Mouse (Mus musculus): Measurements from ENCODE around the gene Dzip1l.
"Not testable (repeated sequence)": the region's sequence is repeated elsewhere in the genome, so short reads cannot be mapped to it uniquely, and the experiment has no call there.

The Dzip1l gene

DNA sequence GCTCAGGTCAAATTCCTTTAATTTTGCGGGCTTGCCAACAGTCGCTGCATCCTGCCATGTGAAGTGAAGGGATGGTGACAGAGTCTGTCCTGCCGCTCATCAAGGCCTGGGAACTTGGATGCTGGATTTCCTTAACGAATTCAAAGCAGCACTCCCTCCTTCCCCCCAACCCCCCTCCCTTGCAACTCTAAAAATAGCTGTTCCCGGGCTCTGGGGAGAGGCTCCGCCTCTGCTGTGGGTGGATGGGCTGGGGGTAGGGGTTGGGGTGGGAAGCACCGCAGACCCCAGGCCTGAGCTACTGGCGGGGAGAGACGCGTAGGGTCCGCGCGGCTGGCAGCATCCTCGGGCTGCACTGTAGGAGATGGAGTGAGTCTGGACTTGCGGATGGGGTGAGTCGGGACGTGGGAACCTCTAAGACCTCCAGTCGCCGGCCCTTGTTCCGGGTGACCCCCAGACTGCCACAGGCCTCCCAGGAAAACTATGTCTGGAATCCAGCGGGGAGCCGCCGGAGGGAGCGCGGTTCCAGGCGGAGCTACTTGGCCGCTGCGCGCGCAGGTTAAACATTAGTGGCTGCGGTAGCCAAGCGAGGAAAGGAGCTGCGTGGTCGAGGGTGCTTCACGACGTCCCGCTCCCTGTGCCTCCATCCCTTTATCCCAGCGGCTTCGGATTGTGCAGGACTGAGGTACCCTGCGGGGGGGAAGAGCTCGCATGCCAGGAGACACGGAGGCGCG, at the start of gene Dzip1l:
Gene Dzip1l, plus strand, starts transcription at position 216 of the 731 bp plus-strand sequence.
- peak; percentile 82 for DNase-seq (ENCODE audit: low read depth, low spot score)

DNA sequence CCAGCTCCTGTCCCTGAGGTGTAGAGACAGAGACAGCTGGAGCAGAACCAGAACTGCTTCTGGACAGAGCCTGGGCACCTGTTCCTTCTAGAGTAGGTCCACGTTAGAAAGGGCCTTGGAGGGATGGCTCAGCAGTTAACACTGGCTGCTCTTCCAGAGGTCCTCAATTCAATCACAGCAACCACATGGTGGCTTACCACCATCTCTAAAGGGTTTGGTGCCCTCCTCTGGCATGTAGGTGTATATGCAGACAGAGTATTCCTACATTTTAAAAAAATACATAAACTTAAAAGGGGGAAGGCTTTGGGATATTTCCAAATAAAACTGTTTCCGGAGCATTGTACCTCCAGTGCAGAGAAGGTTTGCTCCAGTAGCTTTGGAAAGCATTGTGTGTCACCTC, 48.6 kb upstream of the Dzip1l start:
- peak; percentile 54 for DNase-seq (ENCODE audit: low read depth, low spot score)

DNA sequence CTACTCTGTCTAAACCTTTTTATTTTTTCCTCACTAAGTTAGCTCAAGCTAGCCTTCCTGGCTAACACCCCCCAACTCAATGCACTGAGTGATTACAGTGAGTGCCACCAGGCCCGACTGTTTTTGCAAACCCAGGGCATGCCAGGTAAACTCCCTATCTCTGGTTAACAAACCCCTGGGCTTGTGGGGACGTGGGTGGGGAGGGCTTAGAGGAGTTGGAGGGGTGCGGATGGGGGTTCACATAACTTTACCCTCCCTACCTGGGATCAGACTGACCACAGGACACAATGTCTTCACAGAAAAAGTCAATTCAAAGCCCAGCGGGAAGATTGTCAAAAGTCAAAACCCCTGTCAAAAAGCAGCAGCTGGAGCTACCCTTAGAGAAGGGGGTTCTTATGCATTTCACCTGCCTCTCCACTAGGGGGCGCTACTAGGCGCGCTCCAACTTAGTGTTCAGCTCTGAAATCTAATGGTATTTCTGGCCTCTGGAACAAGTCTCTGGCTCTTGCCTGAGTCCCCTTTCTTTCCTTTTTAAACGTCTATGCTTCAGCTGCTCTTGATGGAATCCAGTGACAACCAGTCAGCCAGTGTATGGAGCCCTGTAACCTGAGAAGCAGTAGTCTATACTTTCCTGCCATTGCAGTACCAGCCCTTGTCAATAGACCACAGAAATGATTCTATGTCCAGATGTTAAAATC, 41.6 kb upstream of the Dzip1l start:
- peak; percentile 76 for DNase-seq (ENCODE audit: low read depth, low spot score)

DNA sequence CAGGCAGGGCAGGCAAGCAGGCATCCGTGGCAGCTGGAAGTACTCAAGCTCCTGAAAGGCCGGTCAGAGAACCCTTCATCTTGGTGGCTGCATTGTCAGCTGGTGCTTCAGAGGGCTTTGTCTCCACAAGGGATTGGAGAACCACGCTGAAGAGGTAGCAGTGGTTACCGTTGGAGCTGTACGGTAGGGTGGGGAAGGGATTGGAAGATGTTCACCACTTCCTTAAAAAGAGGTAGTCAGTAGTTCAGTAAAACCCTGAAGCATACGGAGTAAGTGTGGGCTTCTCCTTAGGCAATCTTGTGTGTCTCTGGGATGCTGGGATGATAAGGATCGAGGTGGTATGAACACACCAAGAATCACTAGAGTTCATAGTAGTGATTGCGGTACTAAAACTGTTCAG, 38.2 kb upstream of the Dzip1l start:
- no peak for DNase-seq (ENCODE audit: low read depth, low spot score)

DNA sequence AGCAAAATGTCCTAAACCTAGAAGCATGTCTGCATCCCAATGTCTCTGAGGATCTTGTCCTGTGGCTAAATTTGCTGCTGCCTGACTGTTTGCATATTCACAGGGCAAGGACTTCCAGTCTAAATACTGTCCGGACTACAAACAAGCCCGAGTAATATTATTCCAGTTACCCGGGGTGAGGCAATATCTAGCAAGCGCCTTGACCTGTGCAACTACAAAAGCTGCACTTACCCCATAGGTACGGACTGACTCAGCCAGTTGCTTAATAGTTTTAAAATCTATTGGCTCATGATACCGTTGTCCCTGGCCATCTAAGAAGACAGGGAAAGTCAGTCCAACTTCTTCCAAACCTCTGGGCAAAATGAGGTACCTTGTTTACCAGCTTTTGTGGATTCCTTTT, 30.2 kb upstream of the Dzip1l start:
- DNase-seq (ENCODE audit: low read depth, low spot score): not testable (repeated sequence)

DNA sequence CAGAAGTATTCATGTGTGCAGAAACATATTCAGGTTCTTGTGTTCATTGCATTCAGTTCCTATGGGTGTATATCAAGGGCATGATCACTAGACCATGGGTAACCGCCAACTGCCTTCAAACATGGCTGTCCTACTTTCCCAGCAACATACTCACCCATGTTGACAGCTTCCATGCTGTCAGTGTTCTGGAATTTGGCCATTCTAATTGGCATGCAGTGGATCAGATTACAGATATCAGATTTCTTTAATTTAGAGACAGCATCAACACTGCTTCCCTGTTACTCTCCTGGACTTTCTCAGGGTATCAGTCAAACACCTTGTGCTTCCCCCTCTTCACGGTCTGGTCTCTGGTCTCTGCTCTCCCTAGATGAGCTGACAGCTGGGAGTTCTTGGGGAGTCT, 25.7 kb upstream of the Dzip1l start:
- peak; percentile 12 for DNase-seq (ENCODE audit: low read depth, low spot score)

DNA sequence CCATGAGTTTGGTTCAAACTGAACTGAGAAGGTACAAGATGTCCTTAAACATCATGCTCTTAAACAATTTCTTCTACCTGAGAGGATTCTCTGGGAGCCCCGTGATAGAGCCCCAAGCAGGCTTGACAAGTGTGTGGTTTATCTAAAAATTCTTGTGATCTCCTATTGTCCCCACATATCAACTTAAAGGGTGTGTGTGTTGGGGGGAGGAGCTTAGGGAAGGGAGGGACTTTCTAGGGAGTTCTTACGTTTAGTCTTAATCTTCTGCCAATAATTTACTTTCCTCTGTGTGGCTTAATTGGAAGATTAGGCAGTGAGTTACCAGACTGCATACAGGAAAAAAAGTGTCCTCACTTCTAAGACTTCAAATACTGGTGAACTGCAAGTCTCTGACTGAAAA, 17.1 kb upstream of the Dzip1l start, which contains the start of gene A4gnt:
Gene A4gnt, plus strand, starts transcription at position 301 of the 400 bp plus-strand sequence.
- DNase-seq (ENCODE audit: low read depth, low spot score): no peak

DNA sequence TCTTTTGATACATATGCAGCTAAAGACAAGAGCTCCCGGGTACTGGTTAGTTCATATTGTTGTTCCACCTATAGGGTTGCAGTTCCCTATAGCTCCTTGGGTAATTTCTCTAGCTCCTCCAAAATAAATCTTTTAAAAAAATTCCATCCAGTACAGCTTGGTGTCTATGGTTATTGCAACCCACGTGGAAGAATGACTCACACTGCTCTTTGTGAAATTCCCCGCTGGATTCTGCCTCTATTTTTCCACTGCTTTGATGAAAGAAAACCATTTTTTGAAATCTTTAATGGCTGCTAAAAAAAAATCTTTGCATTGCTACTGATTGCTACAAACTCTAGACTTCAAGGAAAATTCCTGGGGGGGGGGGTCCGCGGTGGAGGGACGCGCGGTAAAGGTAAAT, 9.6 kb upstream of the Dzip1l start:
- no peak for DNase-seq (ENCODE audit: low read depth, low spot score)

DNA sequence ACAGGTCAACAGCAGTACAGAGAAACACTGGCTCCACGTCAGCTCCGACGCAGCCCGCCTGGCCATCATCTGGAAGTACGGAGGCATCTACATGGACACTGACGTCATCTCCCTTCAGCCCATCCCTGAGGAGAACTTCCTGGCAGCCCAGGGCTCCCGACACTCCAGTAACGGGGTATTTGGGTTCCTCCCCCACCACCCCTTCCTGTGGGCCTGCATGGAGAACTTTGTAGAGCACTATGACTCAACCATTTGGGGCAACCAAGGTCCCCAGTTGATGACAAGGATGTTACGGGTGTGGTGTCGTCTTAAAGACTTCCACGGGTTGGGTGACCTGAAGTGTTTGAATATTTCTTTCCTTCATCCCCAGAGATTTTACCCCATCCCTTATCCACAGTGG, 9.1 kb upstream of the Dzip1l start:
- no peak for DNase-seq (ENCODE audit: low read depth, low spot score)

DNA sequence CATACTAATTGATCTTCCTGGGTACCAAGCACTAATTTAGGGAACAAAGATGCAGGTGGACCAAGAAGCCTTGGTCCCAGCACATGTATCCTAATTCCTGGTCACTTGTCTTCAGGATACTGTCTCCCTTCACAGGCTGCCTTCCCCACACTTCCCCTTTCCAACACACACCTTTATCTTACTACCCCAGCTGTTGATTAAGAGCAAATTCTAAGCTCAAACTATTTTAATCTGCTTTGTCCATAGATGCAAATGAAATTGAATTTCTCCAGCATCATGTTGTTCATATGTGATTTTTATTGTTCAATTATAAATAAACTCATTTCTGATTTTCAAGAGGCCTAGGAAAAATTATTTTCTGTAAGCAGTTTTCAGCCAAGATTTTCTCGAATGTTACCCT, 7.3 kb upstream of the Dzip1l start:
- no peak for DNase-seq (ENCODE audit: low read depth, low spot score)

DNA sequence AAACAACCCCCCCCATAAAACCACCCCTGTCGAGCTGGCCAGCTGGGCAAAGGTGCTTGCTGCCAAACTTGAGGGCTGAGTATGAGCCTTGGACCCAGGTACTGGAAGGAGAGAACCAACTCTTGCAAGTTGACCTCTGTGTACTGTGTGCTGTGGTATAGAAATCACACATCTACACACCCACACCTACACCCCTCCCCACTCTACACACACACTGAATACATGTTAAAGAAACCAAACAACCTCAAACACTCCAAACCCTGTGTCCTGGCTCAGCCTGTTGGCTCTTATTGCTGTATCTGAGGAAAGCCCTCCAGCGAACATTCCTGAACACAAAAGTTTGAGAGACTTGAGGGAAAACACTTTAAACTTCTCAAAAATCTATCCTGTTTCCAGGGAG, 6.3 kb upstream of the Dzip1l start:
- no peak for DNase-seq (ENCODE audit: low read depth, low spot score)

DNA sequence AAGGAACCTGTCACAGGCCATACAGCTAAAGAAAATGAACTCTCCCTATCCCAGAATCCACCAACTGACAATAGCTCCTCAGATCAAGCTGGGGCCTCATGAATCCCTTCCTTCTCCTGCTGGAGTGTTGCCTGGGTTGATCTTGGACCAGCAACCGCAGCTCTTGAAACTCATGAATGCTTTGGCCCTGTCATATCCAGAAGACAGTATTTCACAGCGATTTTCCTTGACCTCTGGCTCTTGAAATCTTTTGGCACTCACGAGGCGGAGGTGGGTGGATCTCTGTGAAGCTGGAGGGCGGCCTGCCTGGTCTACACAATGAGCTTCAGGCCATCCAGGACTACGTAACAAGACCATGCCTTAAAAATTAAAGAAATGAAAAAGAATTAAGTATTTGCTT, 5.2 kb upstream of the Dzip1l start:
- no peak for DNase-seq (ENCODE audit: low read depth, low spot score)

DNA sequence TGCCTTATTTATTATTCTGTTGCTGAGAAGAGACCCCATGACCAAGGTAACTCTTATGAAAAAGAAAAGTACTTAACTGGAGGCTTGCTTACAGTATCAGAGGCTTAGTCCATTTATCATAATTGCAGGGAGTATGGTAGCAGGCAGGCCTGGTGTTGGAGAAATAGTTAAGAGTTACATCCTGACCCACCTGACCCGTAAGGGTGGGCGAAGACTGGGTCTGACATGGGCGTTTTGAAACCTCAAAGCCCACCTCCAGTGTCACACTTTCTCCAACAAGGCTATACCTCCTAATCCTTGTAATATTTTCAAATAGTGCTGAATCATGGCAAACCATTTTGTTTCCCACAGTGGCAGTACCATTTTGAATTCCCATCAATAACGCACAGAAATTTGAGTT, 715 bp upstream of the Dzip1l start:
- no peak for DNase-seq (ENCODE audit: low read depth, low spot score)

DNA sequence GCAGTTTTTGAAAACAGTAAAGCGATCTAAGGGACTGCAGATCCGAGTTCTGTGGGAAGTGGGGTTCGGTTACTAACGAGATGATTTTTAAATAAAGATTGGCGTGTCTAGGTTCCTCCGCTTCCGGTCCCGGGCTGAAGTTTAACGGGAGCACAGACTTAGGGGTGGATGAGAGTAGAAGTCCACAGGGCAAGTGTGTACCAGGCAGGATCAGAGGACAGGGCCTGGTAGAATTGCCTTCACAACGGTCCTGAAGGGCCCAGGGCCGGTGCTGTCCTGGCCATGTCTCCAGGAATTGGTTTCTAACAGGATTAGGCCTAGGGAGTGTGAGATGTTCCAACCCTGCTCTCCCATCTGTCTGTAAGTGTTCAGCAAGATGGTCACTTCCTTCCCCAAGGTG, 775 bp downstream of the Dzip1l start:
- peak; percentile 33 for DNase-seq (ENCODE audit: low read depth, low spot score)

DNA sequence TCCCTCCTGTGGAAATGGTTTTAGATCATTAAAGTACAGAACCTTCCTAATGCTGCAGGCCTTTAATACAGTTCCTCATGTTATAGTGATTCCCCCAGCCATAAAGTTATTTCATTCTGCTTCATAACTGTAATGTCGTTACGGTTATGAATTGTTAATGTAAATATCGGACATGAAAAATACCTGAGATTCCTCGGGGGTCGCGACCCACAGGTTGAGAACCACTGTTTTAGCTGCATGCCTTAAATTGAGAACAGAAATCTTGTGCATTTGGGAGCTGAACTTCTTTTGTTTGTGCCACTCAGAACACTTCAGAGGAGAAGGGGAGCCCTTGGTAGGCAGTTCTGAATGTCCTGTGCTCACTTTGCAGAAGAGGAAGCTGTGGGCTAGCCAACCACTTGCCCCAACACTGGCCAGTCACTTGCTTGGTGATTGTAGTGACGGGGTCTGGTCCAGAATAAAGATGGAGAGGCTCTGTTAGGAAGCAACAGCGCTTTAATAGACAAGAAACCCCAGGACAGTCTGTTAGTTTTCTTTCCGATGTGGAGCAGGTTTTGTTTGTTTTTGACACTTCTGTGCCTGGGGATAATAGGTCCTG, 1.3 kb downstream of the Dzip1l start:
- peak; percentile 5 for DNase-seq (ENCODE audit: low read depth, low spot score)

DNA sequence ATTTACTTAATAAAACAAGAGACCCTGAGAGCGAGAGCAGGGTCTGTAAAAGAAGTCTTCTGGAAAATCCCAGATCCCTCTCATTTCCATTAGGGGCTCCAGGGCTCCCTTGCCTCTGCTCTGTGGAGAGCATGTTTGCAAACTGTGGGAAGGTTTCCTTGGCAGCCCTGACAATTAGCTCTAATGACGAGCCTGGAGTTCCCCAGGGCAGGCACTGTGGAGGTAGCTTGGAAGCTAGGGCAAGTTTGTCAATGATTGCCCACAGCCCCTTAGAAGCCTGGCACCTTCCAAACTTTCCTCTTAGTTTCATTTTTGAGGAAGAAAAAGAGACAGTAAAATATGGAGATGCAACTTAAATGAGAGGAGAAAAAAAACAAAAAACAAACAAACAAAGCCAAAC, 2.5 kb downstream of the Dzip1l start:
- DNase-seq (ENCODE audit: low read depth, low spot score): no peak

DNA sequence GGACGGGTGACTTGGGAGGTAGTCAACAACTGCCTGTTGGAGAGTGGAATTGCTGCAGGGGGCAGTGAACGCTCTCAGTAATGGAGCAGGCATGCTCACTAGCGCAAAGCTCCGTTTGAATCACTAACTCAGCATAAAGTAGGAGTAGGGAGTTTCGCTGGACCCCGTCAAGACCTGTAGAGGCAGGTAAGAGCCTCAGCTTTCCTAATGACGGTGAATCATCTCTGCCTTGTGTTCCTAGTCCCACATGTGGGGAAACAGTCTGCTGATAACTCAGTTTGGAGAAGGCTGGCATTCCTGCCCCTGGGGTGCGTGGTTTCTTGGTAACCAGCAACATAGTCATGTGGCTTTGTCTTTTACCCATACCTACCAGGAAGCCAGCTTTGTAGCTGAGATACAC, 3.0 kb downstream of the Dzip1l start:
- DNase-seq (ENCODE audit: low read depth, low spot score): no peak

DNA sequence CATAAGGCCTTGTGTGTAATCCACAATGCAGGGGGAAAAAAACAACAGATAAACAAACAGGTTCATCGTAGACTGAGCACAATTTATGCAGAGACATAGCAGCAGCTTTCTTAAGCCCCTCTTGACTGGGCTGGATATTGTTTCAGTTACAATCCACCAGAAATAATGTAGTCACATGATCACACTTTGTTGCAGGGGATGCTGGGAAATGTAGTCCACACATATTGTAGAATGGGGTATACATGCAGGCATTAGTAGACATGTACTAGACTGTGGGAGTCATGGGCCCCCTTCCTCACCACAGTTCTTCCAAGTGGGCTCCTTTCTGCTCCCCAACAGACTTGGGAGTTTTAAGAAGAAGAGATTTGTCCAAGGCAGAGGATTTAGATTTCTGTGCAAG, 7.5 kb downstream of the Dzip1l start:
- no peak for DNase-seq (ENCODE audit: low read depth, low spot score)

DNA sequence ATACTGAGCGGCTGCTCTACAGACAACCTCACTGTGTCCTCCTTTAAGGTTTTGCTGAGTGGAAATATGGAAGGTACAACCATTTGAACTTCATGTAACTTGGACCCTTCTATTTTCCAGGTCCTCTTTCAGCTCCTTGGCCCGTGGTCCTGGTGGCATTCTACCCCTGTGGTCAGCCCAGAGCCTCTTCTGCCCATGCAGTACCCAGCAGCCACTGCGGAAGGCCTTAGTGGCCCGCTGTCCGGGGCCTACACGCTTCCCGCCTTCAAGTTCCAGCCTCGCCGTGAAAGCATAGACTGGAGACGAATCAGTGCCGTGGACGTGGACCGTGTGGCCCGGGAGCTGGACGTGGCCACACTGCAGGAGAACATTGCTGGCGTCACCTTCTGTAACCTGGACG, 7.9 kb downstream of the Dzip1l start:
- no peak for DNase-seq (ENCODE audit: low read depth, low spot score)

DNA sequence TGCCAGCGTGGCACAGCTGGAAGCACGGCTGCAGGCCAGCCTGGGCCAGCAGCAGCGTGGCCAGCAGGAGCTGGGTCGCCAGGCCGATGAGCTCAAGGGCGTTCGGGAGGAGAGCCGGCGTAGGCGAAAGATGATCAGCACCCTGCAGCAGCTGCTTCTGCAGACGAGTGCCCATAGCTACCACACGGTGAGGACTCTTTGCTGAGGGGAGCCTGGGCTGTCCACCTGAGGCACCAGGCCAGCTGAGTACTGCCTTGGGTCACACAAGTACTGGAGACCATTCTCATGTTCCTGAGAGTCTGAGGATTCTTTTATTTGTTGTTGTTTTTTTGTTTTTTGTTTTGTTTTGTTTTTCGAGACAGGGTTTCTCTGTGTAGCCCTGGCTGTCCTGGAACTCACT, 8.4 kb downstream of the Dzip1l start:
- DNase-seq (ENCODE audit: low read depth, low spot score): no peak

DNA sequence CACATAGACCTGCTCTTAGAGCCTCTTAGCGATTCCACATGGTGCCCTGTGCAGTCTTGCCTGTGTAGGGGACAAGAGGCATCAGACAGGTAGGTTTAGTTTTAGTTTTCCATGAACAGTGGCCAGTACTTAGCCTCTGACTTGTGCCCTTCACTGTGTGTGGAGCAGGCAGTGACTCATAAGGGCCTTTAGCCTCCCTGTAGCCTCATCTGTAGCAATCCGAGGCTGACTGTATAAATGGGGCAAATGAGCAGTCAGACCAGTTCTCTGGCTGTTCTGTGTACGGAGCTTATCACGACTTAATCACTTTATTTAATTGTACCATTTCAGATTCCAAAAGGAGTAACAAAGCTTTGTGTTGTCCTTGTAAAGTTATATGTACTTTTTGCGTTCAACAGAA, 10.7 kb downstream of the Dzip1l start:
- no peak for DNase-seq (ENCODE audit: low read depth, low spot score)

DNA sequence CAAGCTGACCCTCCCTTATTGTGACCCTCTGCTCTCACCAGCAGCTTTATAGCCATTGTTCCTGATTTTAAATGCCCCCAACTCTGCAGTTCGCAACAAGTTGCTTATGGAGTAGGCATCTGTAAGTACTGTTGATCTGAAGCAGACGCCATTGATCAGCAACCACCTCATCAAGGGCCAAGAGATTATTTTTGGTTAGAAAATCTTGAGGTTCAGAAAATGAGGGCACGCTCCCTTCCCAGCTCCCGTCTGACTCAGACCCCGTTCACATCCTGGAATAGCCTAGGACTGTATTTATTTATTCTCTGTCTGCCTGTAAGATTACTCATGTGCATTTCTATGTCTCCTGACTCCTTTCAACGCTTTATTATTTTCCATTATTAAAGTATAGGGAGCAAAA, 16.1 kb downstream of the Dzip1l start:
- no peak for DNase-seq (ENCODE audit: low read depth, low spot score)

DNA sequence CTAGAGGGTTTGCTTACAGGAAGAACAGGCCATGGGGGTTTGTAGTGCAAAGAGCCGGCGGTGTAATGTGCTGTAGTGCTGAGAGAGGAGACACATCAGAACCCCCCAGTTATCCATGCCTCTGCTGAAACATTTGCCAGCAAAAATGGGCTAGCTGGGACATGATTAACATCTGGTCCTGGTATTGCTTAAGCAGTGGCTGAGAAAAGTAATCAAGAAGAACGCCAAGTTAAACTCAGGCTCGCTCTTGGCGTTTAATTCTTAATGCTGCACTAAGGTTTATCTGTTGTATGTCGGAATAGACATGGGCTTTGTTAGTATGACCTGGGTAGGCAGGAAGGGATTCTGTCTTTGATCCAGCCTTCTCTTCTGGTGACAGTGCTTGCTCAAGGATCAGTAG, 16.8 kb downstream of the Dzip1l start:
- no peak for DNase-seq (ENCODE audit: low read depth, low spot score)

Measured in forelimb bud, embryonic 11.5 days (tissue).